Mouse (Mus musculus) frontal cortex, adult 2 months (tissue): ENCODE results near the gene Zfp644. TPM values are rescaled to one million over a fixed set of nuclear protein-coding genes. Genes with fewer than 3 reads are reported as not detected.
A peak's percentile ranks its signal among the peaks of the same experiment; 100 is the strongest.
"Not testable (repeated sequence)": the region's sequence is repeated elsewhere in the genome, so short reads cannot be mapped to it uniquely, and the experiment has no call there.

Experiments used
- DNase-seq, 2 experiments: peaks; one replicate each; pipeline ENCODE4 v3.0.0; 2022; ENCODE audit warnings: low spot score in 1 of 2; ENCODE audit errors: extremely low spot score in 1 of 2
- polyA plus RNA-seq: library from polyadenylated mRNA; depleted of rRNA; stranded (reverse); fragments of >200 nt; gene quantifications from 2 replicates; pipeline ENCODE4 v1.2.3, GENCODE M21; 2012; rRNA removed

Gene Zfp644
- 38.7 and 41.3 TPM in 2 replicates for polyA plus RNA-seq

DNA sequence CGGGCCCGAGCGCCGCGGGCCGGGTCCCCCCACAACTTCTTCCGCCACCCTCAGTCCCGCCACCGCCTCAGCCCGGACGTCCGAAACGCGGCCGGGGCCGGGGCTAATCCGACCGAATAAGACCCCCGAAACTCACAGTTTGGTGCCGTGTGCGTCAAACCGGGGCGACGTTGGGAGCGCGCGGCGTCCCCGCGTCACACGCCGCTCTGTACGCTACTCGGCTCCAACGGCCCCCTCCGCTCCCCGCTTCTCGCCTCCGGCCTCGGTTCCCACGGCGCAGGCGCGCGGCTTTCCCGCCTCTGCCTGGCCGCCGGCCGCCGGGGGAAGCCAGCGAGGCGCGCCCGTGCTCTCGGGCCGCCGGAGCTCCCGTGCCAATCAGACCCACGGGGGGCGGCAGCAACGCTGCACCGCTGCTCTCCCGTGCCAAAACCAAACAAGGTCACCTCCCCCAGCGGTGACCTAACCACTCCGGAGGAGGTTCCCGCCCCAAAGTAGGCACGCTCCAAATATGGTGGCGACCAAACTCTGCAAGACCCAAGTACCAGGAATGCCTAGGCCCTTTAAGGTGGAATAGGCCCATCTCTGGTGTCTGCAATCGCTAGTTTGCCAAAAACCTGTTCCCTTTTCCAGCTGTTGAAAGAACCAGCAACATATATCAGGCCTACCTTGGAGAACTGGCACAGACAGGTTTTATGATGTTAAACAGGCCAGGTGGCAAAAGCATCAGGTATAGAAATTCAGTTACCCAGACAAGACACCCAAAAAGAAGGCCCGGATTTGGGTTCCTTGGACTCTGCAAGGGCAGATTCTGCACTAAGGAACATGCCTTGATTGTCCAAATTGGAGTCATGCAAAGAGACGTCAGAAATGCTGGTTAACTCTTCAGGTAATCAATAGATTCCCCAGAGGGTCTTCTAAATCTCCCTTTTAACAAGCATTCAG, at the start of gene Zfp644:
TSS of gene Zfp644 (minus strand) at position 892 of the 942 bp plus-strand sequence.
- DNase-seq, result peak; percentile 77 to 91

DNA sequence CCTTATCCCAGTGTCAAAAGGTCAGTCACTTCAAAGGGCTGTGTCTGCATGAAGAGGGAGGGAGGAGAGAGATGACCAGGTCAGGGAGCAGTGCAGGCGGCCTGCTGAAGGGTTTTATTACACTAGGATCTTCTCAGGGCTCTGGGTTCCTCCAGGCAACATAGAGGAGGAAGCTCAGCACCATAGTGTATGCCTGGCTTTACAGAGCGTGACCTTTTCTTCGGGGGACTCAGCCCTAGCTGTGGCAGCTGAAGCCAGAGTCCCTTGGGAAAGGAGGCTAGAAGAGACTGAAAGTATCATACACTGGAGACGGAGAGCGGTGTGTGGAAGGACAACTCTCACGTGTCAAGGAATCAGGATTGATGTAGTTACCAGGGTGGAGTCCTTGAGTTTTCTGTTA, 42.6 kb upstream of the Zfp644 start:
- no peak for DNase-seq

DNA sequence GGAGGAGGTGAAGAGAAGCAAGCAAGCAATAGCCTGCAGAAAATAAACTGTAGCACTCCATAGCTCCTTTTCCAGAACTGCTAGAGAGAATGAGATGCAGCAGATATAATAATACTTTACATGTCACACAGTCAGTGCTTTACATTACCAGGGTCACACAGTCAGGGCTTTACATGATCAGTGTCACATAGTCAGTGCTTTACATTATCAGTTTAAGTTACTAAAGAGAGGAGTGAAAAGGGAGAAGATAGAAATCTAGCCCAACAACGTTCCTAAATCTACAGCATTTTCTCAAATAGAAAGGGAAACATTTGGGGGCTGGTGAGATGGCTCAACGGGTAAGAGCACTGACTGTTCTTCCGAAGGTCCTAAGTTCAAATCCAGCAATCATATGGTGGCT, 26.4 kb upstream of the Zfp644 start:
- no peak for DNase-seq

DNA sequence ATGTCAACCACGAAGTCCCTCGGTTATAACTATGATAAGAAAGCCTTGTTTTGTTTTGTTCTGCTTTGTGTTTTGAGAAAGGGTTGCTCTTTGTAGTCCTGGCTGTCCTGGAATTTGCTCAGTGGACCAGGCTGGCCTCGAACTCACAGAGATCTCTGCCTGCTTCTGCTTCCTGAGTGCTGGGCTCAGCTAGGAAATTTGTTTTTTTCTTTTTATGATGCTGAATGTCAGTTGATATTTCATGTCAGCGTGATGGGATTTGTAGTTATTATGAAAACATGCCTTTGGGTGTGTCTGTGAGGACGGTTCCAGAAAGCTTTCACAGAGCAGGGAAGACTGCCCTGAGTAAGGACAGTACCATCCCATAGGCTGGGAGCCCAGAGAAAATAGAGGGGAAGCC, 25.7 kb upstream of the Zfp644 start:
- DNase-seq, result no peak

DNA sequence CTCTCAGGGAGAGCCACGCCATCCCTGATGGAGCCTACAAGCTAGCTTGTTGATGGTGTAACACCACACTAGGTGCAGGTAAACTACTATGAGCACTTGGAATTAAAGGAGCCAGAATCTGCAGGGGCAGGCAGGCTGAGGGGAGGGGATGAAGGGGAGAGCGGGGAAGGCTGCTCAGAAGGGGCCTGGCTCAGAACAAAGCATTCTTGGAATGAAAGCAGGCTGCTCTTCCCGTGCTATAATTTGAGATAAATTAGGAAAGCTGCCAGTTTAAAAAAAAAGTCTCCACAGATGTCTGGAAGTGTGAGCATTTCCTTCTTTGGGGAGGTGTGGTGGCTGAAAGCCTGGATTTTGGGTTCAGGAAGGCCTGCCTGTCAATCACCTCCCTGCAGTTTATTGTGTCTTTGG, 14.8 kb upstream of the Zfp644 start:
- DNase-seq, result peak in 1 of 2 experiments; percentile 22

DNA sequence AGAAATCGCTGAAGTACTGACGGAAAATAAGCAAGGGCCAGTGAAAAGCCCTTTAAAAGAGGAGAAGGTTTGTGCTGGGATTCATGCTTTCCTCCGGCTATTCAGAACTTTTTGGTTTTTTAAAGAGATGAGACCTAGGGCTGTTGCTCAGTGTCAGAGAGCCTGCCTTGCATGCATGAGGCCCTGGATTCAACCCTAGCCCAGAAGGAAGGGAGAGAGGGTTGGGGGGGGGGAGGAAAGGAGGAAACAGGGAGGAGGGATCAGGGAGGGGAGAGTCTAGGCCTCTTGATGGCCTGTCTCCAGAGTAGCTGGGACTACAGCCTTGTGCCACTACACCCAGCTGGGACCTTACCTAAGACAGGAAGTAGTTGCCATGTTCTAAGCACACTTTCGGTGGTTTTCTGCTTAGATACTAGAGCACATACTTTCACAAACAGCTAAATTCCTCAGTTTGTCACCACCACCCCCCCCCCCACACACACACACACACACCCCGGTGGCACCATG, 14.2 kb upstream of the Zfp644 start:
- DNase-seq, result no peak

DNA sequence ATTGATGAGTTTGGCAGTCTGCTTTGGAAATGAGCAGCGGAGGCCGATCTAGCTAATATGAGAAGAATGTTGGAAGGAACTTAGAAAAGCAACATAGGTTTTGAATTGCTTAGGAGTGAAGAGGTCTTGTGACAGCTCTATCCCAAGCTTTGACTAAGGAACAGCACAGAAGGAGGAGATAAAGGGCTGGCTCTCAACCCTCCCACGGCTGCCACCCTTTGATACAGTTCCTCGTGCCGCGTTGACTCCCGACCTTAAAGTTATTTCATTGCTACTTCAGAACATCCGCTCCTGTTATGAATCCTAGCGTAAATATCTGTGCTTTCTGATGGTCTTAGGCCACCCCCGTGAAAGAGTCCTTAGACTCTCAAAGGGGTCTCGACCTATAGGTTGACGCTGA, 13.5 kb upstream of the Zfp644 start:
- DNase-seq, result no peak

DNA sequence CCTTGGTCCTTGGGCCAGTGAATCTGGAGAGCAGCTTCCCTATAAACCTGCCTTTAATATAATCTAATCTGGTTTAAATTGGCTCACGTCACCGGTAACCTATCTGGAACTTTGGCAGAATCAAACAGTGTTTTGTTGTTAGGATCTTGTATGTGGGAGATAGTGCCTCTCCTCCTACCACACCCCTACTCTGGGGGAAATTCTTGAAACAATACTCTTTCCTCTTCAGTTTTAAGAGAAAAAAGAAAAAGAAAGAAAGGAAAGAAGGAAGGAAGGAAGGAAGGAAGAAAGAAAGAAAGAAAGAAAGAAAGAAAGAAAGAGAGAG, 13.0 kb upstream of the Zfp644 start:
- no peak for DNase-seq

DNA sequence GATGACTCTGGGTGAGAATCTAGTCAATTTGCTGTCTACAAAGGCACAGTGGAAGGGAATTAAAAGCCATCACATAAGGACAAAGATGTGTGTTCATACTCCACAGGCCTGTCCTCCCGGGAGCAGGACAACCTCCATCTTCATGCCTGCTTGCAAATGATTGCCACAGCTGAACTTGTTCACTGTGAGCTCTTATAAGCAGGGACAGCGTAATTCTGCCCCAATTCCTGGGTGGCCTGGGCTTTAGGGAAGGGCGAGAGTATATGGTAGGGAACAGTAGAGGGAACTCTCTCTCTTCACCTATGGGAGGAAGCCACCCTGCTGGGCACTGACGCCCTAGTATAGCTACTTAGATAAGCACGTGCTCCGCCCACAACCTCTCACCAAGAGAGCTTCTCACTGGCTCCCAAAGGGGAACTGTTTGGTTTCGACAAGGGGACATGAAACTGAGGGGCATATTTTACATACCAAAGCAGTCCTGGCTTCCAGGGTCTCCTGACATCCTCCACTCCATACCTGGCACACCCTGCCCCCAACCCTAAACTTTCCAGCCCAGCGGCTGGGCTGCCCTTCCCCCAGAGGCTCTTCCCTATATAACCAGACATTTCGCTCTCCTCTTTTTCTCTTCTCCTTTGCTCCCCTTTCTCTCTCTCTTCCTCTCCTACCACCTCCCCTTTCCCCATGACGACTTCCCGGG, 12.4 kb upstream of the Zfp644 start:
- no peak for DNase-seq

DNA sequence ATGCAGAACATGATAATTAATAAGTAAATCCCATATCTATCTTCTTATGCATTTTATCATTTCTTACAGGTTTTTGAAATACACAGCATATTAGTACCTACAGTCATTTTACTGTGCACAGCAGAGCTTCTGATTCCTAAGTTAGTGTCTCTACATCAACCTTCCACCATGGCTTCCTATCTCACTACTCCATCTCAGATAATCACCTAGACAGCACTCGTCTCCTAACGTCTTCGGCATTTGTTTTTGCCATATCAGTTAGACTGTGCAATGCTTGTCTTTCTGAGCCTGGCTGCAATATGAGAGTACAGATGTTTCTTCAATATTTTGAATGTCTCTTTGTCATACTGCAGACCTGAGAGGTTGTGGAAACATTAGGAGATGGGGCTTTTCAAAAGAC, 9.3 kb upstream of the Zfp644 start:
- DNase-seq, result no peak

DNA sequence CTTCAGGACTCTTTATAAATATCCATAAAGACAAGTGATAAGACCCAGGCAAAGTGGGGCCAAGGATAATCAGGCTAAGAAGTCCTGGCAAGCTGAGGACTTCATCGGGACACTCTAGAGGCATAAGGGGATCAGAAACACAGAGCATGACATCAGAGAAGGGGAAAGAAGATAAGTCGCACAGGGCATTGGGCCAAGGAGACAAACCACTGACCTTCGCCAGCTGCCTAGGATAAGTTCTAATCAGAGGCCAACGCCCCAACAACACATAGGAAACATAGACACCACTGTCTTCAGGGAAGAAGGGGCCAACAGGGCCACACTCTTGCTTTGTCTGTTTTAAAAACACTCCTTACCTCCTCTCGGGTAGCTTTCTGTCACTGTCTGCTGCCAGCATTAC, 8.1 kb upstream of the Zfp644 start:
- no peak for DNase-seq

DNA sequence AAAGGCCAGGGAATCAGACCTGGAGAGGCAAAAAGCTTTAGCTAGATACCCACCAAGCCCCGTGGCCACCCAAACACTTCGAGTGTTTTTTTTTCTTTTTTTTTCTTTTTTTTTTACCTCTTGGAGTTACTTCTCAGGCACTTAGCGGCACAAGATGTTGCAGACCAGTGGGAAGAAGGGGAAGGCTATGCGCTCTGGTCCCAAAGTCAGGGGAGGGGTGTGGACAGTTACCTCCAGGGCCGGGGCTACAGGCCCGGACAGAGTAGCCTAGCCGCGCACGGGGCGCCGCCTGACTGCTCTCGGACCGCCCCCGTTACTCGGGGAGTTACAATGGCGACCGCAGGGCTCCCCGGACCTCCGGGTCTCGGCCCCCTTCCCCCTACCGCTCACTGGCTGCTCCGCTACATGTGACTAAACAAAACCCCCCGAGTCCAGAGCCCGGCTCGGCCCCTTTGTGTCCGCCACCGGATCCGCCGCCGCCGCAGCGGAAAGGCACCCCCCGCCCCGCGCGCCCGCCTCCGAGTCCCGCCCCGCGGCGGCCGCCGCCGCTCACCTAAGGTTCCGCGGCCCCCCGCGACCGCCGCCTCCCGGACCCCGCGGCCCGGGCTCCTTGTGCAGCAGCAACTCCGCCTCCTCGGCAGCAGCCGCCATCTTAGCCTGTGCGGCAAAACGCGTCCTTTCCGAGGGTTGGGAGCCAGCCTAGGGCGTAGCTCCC, 1.2 kb downstream of the Zfp644 start:
- no peak for DNase-seq

DNA sequence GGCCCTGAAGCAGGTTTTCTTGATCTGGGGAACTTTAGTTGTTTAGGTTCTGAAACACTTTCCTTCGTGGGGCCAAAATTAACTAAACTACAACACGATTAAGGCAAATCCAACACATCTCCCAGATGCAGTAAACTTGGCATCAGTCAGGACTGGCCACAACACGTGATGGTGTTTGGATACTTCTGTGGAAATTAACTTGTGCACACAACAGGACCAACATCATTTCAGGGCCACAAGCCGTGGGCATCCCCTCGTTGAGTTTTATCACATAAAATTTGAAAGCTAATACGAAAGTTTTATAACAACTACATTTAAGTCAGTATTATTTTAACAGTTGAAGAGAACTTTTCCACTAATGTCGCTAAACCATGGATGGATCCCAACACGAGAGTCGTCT, 1.9 kb downstream of the Zfp644 start:
- no peak for DNase-seq

DNA sequence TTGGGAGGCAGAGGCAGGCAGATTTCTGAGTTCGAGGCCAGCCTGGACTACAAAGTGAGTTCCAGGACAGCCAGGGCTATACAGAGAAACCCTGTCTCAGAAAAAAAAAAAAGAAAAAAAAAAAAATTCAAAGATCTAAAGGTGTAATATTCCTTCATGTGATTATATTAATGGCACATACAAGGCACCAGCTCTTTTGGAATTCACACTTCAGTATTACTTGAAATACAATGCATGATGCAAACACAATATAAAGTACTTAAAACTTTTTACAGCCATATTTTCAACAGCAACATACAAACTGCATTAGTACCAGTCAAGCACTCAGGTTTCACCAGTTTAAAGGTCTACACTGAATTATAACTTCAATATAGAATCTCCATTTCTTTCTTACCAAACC, 2.4 kb downstream of the Zfp644 start:
- DNase-seq, result no peak

DNA sequence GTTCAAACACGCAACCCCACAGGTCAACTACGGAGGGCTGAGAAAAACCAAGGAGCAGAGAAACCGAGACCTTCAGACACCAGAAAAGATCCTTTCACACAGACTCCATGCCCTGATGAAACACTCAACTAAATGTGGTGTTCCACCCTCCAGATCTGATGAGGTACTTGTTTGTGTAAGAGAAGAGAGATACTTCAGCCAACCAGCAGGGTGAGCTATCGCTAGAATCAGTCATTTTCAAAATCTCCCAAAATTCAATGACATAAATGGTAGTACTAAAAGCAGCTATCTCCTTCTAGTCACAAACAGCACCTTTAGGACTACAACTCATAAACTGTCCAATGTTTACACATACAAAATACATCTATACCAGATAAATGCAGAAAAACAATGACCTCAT, 4.1 kb downstream of the Zfp644 start:
- DNase-seq, result peak in 1 of 2 experiments; percentile 31

DNA sequence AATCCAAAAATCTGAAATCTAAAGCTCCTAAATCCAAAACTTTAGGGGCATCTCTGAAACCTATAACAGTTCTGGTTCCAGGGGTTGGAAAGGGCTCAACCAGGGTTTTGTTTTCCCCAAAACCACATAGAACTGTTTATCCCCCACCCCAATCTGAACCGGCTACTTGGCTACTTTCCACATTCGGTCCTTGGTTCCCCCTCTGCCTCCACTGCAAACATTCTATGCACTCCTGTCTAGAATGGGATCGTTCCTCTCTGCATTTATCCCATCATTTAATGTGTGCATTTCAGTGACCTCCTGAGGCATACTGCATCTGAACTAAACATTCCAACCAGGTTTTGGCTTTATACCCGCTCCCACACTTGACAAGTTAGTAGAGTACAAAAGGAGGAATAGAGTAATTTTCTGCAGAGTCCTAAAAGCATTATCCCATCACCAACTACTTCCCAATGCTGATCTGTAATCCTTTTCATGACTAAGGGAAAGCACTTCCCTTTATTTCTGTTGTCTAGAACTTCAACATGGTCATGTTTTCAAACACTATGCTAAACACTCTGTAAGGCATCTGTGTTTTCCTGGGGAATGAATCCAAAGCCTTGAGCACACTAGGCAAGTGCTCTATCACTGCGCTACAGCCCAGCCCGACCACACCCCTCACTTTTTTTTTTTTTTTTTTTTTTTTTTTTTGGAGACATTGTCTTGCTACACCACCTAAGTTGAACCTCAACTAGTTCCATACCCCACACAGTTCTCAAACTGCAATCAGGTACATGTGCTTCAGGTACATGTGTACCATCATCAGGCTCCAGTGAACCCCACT, 16.2 kb downstream of the Zfp644 start:
- DNase-seq, result no peak

DNA sequence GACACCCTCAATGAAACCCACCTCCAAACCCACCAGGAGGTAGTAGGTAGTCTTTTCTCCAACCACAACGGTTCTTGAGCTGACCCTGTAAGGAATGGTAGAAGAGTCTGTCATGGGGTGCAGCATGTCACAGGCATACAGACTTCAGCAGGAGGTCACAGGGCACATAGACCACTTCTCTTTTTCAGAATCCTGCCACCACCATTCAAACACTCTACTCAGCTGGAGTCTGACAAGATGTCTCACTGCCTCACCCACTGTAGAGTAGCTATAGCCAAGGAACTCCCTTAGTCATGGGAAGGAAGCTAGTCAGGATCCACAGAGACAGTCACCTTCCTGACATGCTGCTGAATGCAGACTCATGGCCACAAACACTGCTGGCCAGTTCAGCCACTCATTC, 17.4 kb downstream of the Zfp644 start:
- DNase-seq, result no peak

DNA sequence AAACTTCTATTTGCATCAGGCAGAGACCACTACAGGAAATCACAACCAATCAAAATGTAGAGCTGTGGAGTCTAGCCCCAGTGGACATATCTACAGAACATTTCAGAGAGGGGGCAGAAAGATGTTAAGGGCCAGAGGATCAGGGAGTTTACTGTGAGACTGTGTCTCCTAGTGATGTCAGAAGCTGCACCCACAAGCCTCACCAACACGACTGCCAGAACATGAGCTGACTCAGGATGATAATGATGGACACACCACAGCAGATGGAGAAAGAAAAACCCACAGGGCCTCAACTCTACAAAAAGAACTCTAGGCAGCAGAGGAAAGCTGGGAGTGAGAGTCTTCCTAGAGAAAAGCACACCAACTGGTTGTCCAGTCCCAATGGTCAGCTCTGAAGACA, 18.3 kb downstream of the Zfp644 start:
- DNase-seq, result not testable (repeated sequence)

DNA sequence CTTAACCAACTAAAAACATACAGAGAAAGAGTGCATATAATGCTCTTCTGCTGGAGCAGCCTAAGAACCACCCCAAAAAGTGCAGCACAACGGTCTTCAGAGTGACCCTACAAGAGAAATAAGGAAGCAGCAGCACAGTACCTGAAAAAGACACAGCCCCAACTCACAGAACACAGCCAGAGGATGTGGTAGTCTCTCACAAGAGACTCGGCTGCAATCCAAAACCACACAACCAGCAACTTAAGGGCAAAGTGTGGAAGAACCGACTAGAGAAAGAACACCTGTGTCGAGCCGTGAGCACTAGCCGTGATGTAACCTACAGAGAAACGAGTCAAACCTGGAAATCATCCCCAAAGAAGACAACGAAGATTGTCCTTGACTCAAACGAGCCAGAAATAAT, 20.3 kb downstream of the Zfp644 start:
- no peak for DNase-seq

DNA sequence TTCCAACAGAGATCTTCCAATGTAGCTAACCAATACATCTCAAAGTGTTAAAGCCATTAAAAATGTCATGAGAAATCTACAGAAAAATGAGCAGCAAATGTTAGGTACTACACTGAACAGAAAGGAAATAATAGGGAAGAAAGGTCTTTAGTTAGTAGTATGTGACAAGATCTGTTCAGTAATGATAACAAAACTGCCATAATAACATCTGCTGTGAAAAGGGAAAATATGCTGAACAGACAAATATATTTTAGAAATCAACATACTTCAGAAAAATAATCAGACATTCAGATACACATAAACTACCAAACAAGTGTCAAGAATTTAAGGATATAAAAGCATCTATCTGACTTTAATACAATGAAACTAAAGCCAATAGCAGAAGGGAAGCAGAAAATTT, 24.5 kb downstream of the Zfp644 start:
- DNase-seq, result no peak
